10 mouse cellular contexts compared by ENCODE assay signal in genomic region chr2:18756144-18756543, GRCm38 (mm10).
DNase-seq lines count a peak whose midpoint lies in the region; ATAC-seq and TF ChIP-seq lines count a peak whose summit lies in the region.
"Had no signal": no experiment of that assay in that cellular context is flagged by ENCODE, and none has a peak within 500 bp of the region (broad histone marks: within the 10 kb centered on the region; RNA-seq: fewer than 3 reads in every experiment).

No protein-coding gene starts in this region.

- H3K27me3 ChIP-seq in limb, embryonic 14.5 days (ENCODE audit: control insufficient read depth, insufficient read depth, low read length) = no peaks in the 10 kb centered on the region
- peaks cover 12% of the 10 kb centered on the region for H3K27me3 ChIP-seq in limb, embryonic 10.5 days (ENCODE audit: low read depth, poor library complexity, severe bottlenecking)
- H3K27me3 ChIP-seq: stomach, embryonic 15.5 days had no signal

- no peak for TF ChIP-seq POLR2A in limb, embryonic 14.5 days (IDR thresholded peaks at IDR 0.05; ENCODE audit: borderline replicate concordance, extremely low read depth, insufficient read depth, insufficient read length)

- no peak overlapping the region for H3K4me3 ChIP-seq in limb, embryonic 14.5 days (replicated peaks; ENCODE audit: low read length)
- H3K4me3 ChIP-seq in limb, embryonic 10.5 days = no peak overlapping the region
- H3K4me3 ChIP-seq: stomach, embryonic 15.5 days had no signal

- no peaks in the 10 kb centered on the region for H3K9me3 ChIP-seq in limb, embryonic 14.5 days (ENCODE audit: control insufficient read depth, low read length)
- H3K9me3 ChIP-seq in limb, embryonic 10.5 days (replicated peaks) = no peaks in the 10 kb centered on the region
- H3K9me3 ChIP-seq: stomach, embryonic 15.5 days had no signal

- no peaks in the 10 kb centered on the region for H3K36me3 ChIP-seq in limb, embryonic 14.5 days (ENCODE audit: control insufficient read depth, insufficient read depth, low read length)
- no peaks in the 10 kb centered on the region for H3K36me3 ChIP-seq in limb, embryonic 10.5 days
- H3K36me3 ChIP-seq: stomach, embryonic 15.5 days had no signal

- H3K4me2 ChIP-seq in limb, embryonic 14.5 days (replicated peaks; ENCODE audit: low read depth, low read length, severe bottlenecking) = no peak overlapping the region
- H3K4me2 ChIP-seq: stomach, embryonic 15.5 days had no signal

- ATAC-seq in limb, embryonic 14.5 days (ENCODE audit: low FRiP score, low read depth) = no peak
- peak; percentile 67; the same call in 1 of the 2 replicates for ATAC-seq in megakaryocyte-erythroid progenitor cell, adult 5-6 weeks (replicated peaks; ENCODE audit: low FRiP score, low TSS enrichment, poor library complexity, severe bottlenecking)

- no peak overlapping the region for H3K9ac ChIP-seq in limb, embryonic 14.5 days (ENCODE audit: low read depth, low read length, severe bottlenecking)
- H3K9ac ChIP-seq: liver, embryonic 14.5 days; stomach, embryonic 15.5 days had no signal

- H3K27ac ChIP-seq in limb, embryonic 14.5 days (replicated peaks; ENCODE audit: low read depth, low read length) = no peak overlapping the region
- no peak overlapping the region for H3K27ac ChIP-seq in limb, embryonic 10.5 days
- H3K27ac ChIP-seq: liver, embryonic 14.5 days; stomach, embryonic 15.5 days had no signal

- no peaks in the 10 kb centered on the region for H3K4me1 ChIP-seq in limb, embryonic 14.5 days (ENCODE audit: control insufficient read depth, insufficient read depth, low read length)
- peaks cover 3% of the 10 kb centered on the region for H3K4me1 ChIP-seq in limb, embryonic 10.5 days
- H3K4me1 ChIP-seq: stomach, embryonic 15.5 days had no signal

- peak; percentile 18 for DNase-seq in gastrocnemius, adult 18-20 months (ENCODE audit: low spot score)
- no peak for DNase-seq in gastrocnemius, postnatal 4 days (ENCODE audit: low spot score in 2 of 2)
- DNase-seq in limb, embryonic 14.5 days (ENCODE audit: low spot score) = peak; percentile 43
- DNase-seq in limb, embryonic 10.5 days (ENCODE audit: low spot score) = no peak
- DNase-seq in Muller cell, postnatal 12 days (ENCODE audit: inconsistent ontology term) = peak; percentile 48
- no peak for DNase-seq in layer of hippocampus, postnatal 10 days (ENCODE audit: low spot score in 2 of 2)
- no peak for DNase-seq in testis, postnatal 10 days (ENCODE audit: low spot score)

- 46% methylated on average over 2 of the region's 2 CpGs for WGBS in limb, embryonic 14.5 days
- 80% methylated on average over 2 of the region's 2 CpGs for WGBS in limb, embryonic 10.5 days

Comparison
In these comparisons a context has a peak if more than half of its experiments do, and no peak if none do; other contexts are left out.
1. DNase-seq: peak in gastrocnemius, adult 18-20 months (single experiment), limb, embryonic 14.5 days (single experiment) and Muller cell, postnatal 12 days (single experiment); none in gastrocnemius, postnatal 4 days (0 of 2), limb, embryonic 10.5 days (single experiment), layer of hippocampus, postnatal 10 days (0 of 2) and testis, postnatal 10 days (single experiment).